27 mouse cellular contexts compared by ENCODE assay signal in genomic region chr3:26317397-26317796, GRCm38 (mm10). TPM values are rescaled to one million over a fixed set of nuclear protein-coding genes. Genes with fewer than 3 reads are reported as not detected.
A peak's percentile ranks its signal among the peaks of the same experiment; 100 is the strongest.
DNase-seq lines count a peak whose midpoint lies in the region; ATAC-seq and TF ChIP-seq lines count a peak whose summit lies in the region.
"Had no signal": no experiment of that assay in that cellular context is flagged by ENCODE, and none has a peak within 500 bp of the region (broad histone marks: within the 10 kb centered on the region; RNA-seq: fewer than 3 reads in every experiment).

No protein-coding gene starts in this region.

- no peaks in the 10 kb centered on the region for H3K27me3 ChIP-seq in forebrain, embryonic 15.5 days
- H3K27me3 ChIP-seq in forebrain, embryonic 11.5 days (ENCODE audit: control insufficient read depth, insufficient read depth, low read length) = no peaks in the 10 kb centered on the region
- H3K27me3 ChIP-seq in midbrain, embryonic 12.5 days = no peaks in the 10 kb centered on the region
- no peaks in the 10 kb centered on the region for H3K27me3 ChIP-seq in midbrain, embryonic 13.5 days
- H3K27me3 ChIP-seq: liver, embryonic 15.5 days had no signal

- no peak overlapping the region for H3K27ac ChIP-seq in forebrain, embryonic 15.5 days (replicated peaks)
- H3K27ac ChIP-seq in forebrain, embryonic 11.5 days (ENCODE audit: low read depth, low read length) = no peak overlapping the region
- no peak overlapping the region for H3K27ac ChIP-seq in midbrain, embryonic 12.5 days (replicated peaks)
- no peak overlapping the region for H3K27ac ChIP-seq in midbrain, embryonic 13.5 days
- H3K27ac ChIP-seq: hindbrain, postnatal 0 days; limb, embryonic 10.5 days; liver, embryonic 15.5 days; macrophage had no signal

- TF ChIP-seq CTCF in brain, embryonic 14.5 days (IDR thresholded peaks at IDR 0.05; ENCODE audit: borderline replicate concordance, extremely low read depth, insufficient read depth, insufficient read length) = no peak

- H3K4me3 ChIP-seq in forebrain, embryonic 15.5 days = no peak overlapping the region
- no peak overlapping the region for H3K4me3 ChIP-seq in forebrain, embryonic 11.5 days (ENCODE audit: low read depth, low read length)
- no peak overlapping the region for H3K4me3 ChIP-seq in midbrain, embryonic 12.5 days
- H3K4me3 ChIP-seq in midbrain, embryonic 13.5 days (replicated peaks) = no peak overlapping the region
- H3K4me3 ChIP-seq: limb, embryonic 10.5 days; liver, embryonic 15.5 days had no signal

- H3K36me3 ChIP-seq in forebrain, embryonic 15.5 days = no peaks in the 10 kb centered on the region
- H3K36me3 ChIP-seq in forebrain, embryonic 11.5 days (ENCODE audit: control insufficient read depth, insufficient read depth, low read length) = no peaks in the 10 kb centered on the region
- no peaks in the 10 kb centered on the region for H3K36me3 ChIP-seq in midbrain, embryonic 12.5 days
- H3K36me3 ChIP-seq in midbrain, embryonic 13.5 days = no peaks in the 10 kb centered on the region
- H3K36me3 ChIP-seq: limb, embryonic 10.5 days; liver, embryonic 15.5 days had no signal

- 61% methylated on average over 2 of the region's 2 CpGs for WGBS in forebrain, embryonic 15.5 days
- WGBS in forebrain, embryonic 11.5 days = 77% methylated on average over 2 of the region's 2 CpGs
- 62% methylated on average over 2 of the region's 2 CpGs for WGBS in midbrain, embryonic 12.5 days
- WGBS in midbrain, embryonic 13.5 days = 50% methylated on average over 2 of the region's 2 CpGs

- no peak overlapping the region for H3K4me2 ChIP-seq in forebrain, embryonic 15.5 days (replicated peaks)
- H3K4me2 ChIP-seq in forebrain, embryonic 11.5 days (ENCODE audit: low read depth, low read length, severe bottlenecking) = no peak overlapping the region
- H3K4me2 ChIP-seq in midbrain, embryonic 12.5 days (replicated peaks) = no peak overlapping the region
- no peak overlapping the region for H3K4me2 ChIP-seq in midbrain, embryonic 13.5 days (replicated peaks)
- H3K4me2 ChIP-seq: heart, embryonic 11.5 days; liver, embryonic 15.5 days had no signal

- no peaks in the 10 kb centered on the region for H3K9me3 ChIP-seq in forebrain, embryonic 15.5 days
- H3K9me3 ChIP-seq in forebrain, embryonic 11.5 days (ENCODE audit: control insufficient read depth, low read length) = no peaks in the 10 kb centered on the region
- no peaks in the 10 kb centered on the region for H3K9me3 ChIP-seq in midbrain, embryonic 12.5 days
- H3K9me3 ChIP-seq in midbrain, embryonic 13.5 days = no peaks in the 10 kb centered on the region
- H3K9me3 ChIP-seq: limb, embryonic 10.5 days; liver, embryonic 15.5 days had no signal

- TF ChIP-seq POLR2A in brain, embryonic 14.5 days (IDR thresholded peaks at IDR 0.05; ENCODE audit: borderline replicate concordance, extremely low read depth, insufficient read depth, insufficient read length, poor library complexity, severe bottlenecking) = no peak

- DNase-seq in forebrain, embryonic 11.5 days (ENCODE audit: low spot score) = no peak
- DNase-seq in layer of hippocampus, adult 18-20 months (ENCODE audit: low spot score in 2 of 2) = peak; percentile 11 to 36
- DNase-seq in layer of hippocampus, adult 11-12 months (ENCODE audit: low spot score) = no peak
- DNase-seq in brain, embryonic 14.5 days (ENCODE audit: low read depth) = peak; percentile 43
- DNase-seq in adrenal gland, adult 18-20 months (ENCODE audit: low spot score in 2 of 2) = no peak
- DNase-seq: adrenal gland, postnatal 14 days; cerebellum, adult 9-10 months; forebrain, postnatal 0 days; gastrocnemius, postnatal 14 days; heart, adult 11 months; kidney, adult 9 months; kidney, postnatal 25 days; liver; thymus, postnatal 14 days had no signal

- H3K4me1 ChIP-seq in forebrain, embryonic 15.5 days = no peaks in the 10 kb centered on the region
- no peaks in the 10 kb centered on the region for H3K4me1 ChIP-seq in forebrain, embryonic 11.5 days (replicated peaks; ENCODE audit: control insufficient read depth, insufficient read depth, low read length)
- H3K4me1 ChIP-seq in midbrain, embryonic 12.5 days = peaks cover 6% of the 10 kb centered on the region; the same call in 1 of the 2 replicates
- H3K4me1 ChIP-seq in midbrain, embryonic 13.5 days (replicated peaks) = no peaks in the 10 kb centered on the region; the same call in 1 of the 2 replicates
- H3K4me1 ChIP-seq: limb, embryonic 10.5 days; liver, embryonic 15.5 days had no signal

- H3K9ac ChIP-seq in forebrain, embryonic 15.5 days (replicated peaks) = no peak overlapping the region
- H3K9ac ChIP-seq in forebrain, embryonic 11.5 days (ENCODE audit: low read length) = no peak overlapping the region
- no peak overlapping the region for H3K9ac ChIP-seq in midbrain, embryonic 12.5 days (replicated peaks)
- no peak overlapping the region for H3K9ac ChIP-seq in midbrain, embryonic 13.5 days (replicated peaks)
- H3K9ac ChIP-seq: forebrain, postnatal 0 days; liver, embryonic 15.5 days had no signal

- 0 out of 2 replicates have a peak, but pooled peaks have one; percentile 19 for ATAC-seq in forebrain, embryonic 15.5 days (replicated peaks)
- ATAC-seq in forebrain, embryonic 11.5 days (replicated peaks; ENCODE audit: low FRiP score) = no peak
- peak; percentile 41; the same call in 1 of the 2 replicates for ATAC-seq in midbrain, embryonic 12.5 days (ENCODE audit: low FRiP score, low read depth)
- no peak for ATAC-seq in midbrain, embryonic 13.5 days
- ATAC-seq: forebrain, postnatal 0 days; hindbrain, postnatal 0 days; intestine, embryonic 16.5 days; lung, postnatal 0 days had no signal

RNA-seq across cellular contexts. Expression of gene Nlgn1, which starts 14.9 kb away (rescaled TPM):
- polyA plus RNA-seq in forebrain, embryonic 15.5 days (2015; fragmentation: Nextera tagmentation; extraction: Ambion mirVana) = 21.8 and 26.1 TPM in 2 replicates
- 4.0 and 5.1 TPM in 2 replicates for polyA plus RNA-seq in forebrain, embryonic 11.5 days (2014; fragmentation: Nextera tagmentation; extraction: Ambion mirVana)
- 10 to 100 TPM; 95.9 to 97.7 TPM for total RNA-seq in layer of hippocampus, adult 18-20 months (2021)
- 8.9 and 10.3 TPM in 2 replicates for polyA plus RNA-seq in midbrain, embryonic 12.5 days (2016; fragmentation: Nextera tagmentation; extraction: Ambion mirVana)
- 16.9 and 18.6 TPM in 2 replicates for polyA plus RNA-seq in midbrain, embryonic 13.5 days (2015; fragmentation: Nextera tagmentation; extraction: Ambion mirVana)
- polyA plus RNA-seq in brain, embryonic 14.5 days (2012; rRNA removed) = 12.4 and 18.9 TPM in 2 replicates
- under 1 TPM; 0.51 to 0.53 TPM for total RNA-seq in adrenal gland, adult 18-20 months (2021)
- total RNA-seq: hematopoietic stem cell, adult 5-6 weeks; monocyte, adult 5-6 weeks had no signal
- polyA plus RNA-seq: macrophage; spleen, adult 2 months had no signal

Comparison
In these comparisons a context has a peak if more than half of its experiments do, and no peak if none do; other contexts are left out.
1. ATAC-seq: peak in forebrain, embryonic 15.5 days (single experiment) and midbrain, embryonic 12.5 days (single experiment); none in forebrain, embryonic 11.5 days (single experiment) and midbrain, embryonic 13.5 days (single experiment).
2. DNase-seq: peak in layer of hippocampus, adult 18-20 months (2 of 2) and brain, embryonic 14.5 days (single experiment); none in forebrain, embryonic 11.5 days (single experiment), layer of hippocampus, adult 11-12 months (single experiment) and adrenal gland, adult 18-20 months (0 of 2).